Mouse (Mus musculus) ES-E14 (cell line): ENCODE measurements around the gene Pyroxd1. TPM values are rescaled to one million over a fixed set of nuclear protein-coding genes. Genes with fewer than 3 reads are reported as not detected.

ENCODE experiments used
- DNase-seq: peaks from one replicate; pipeline ENCODE4 v3.0.0-alpha.2; 2013; ENCODE audit warnings: low read depth, low spot score
- H3K27ac ChIP-seq: 2 replicates; pipeline ENCODE4 v1.5.1; 2012; ENCODE audit warnings: low read depth, mild to moderate bottlenecking, low read length, moderate library complexity, mixed read lengths; ENCODE audit not compliant: poor library complexity, insufficient read depth, severe bottlenecking
- H3K36me3 ChIP-seq: 2 replicates; pipeline ENCODE4 v1.6.1; 2012; ENCODE audit warnings: mild to moderate bottlenecking, low read length, moderate library complexity, mixed read lengths; ENCODE audit not compliant: control insufficient read depth, poor library complexity, insufficient read depth, severe bottlenecking
- H3K4me1 ChIP-seq, 2 experiments: fragments of 150-350 bp in 1 of 2; sonication (generic) in 1 of 2; 2 replicates each; pipeline ENCODE4 v1.6.1; 2012; ENCODE audit warnings: low read length in 2 of 2, mild to moderate bottlenecking in 1 of 2, mixed read lengths in 1 of 2; ENCODE audit not compliant: control insufficient read depth in 2 of 2, insufficient read depth in 2 of 2, poor library complexity in 1 of 2
- H3K4me3 ChIP-seq, 2 experiments: fragments of 150-350 bp in 1 of 2; sonication (generic) in 1 of 2; 2 replicates each; pipeline ENCODE4 v1.5.1; 2012; ENCODE audit warnings: low read length in 2 of 2, low read depth in 1 of 2, mild to moderate bottlenecking in 1 of 2, mixed read lengths in 1 of 2; ENCODE audit not compliant: insufficient read depth in 1 of 2, poor library complexity in 1 of 2, severe bottlenecking in 1 of 2
- H3K9ac ChIP-seq: 2 replicates; pipeline ENCODE4 v1.6.1; 2012; ENCODE audit warnings: low read depth, mild to moderate bottlenecking, low read length, mixed read lengths; ENCODE audit not compliant: poor library complexity, insufficient read depth, severe bottlenecking
- H3K9me3 ChIP-seq: fragments of 150-350 bp; sonication (generic); 2 replicates; pipeline ENCODE4 v1.6.1; 2012; ENCODE audit warnings: low read depth, mild to moderate bottlenecking, low read length; ENCODE audit not compliant: control insufficient read depth, insufficient read depth
- CHD2 ChIP-seq: IDR thresholded peaks from 2 replicates; pipeline ENCODE4 v1.6.1; 2014; ENCODE audit warnings: mild to moderate bottlenecking, low read depth, low read length, inconsistent platforms
- HCFC1 ChIP-seq: IDR thresholded peaks from 2 replicates; pipeline ENCODE4 v1.6.1; 2012; ENCODE audit warnings: low read length, inconsistent platforms, borderline replicate concordance; ENCODE audit not compliant: insufficient read depth
- MAFK ChIP-seq: IDR thresholded peaks from 2 replicates; pipeline ENCODE4 v1.6.1; 2014; ENCODE audit warnings: mild to moderate bottlenecking, low read depth, low read length, inconsistent platforms; ENCODE audit not compliant: insufficient read depth
- ZC3H11A ChIP-seq: IDR thresholded peaks from 2 replicates; pipeline ENCODE4 v1.6.1; 2012; ENCODE audit warnings: low read depth, mild to moderate bottlenecking, inconsistent platforms, low read length, borderline replicate concordance
- ZNF384 ChIP-seq: IDR thresholded peaks from 2 replicates; pipeline ENCODE4 v1.6.1; 2012; ENCODE audit warnings: low read depth, low read length, inconsistent platforms
- in situ Hi-C, 2 experiments: fragments of 600-800 bp; cut with MboI; formaldehyde crosslinking; loops; one replicate each; pipeline ENCODE4 v1.15.1; 2025; ENCODE audit warnings: low sequenced_read_pairs in 2 of 2, inconsistent platforms in 1 of 2; ENCODE audit not compliant: unreplicated experiment in 2 of 2
- total RNA-seq: library from RNA; depleted of rRNA; stranded (reverse); fragments of 300-350 nt; gene quantifications from 2 replicates; pipeline ENCODE4 v1.2.3, GENCODE M21; 2012

Gene Pyroxd1
- total RNA-seq, 1 experiment: 10.8 TPM

DNA sequence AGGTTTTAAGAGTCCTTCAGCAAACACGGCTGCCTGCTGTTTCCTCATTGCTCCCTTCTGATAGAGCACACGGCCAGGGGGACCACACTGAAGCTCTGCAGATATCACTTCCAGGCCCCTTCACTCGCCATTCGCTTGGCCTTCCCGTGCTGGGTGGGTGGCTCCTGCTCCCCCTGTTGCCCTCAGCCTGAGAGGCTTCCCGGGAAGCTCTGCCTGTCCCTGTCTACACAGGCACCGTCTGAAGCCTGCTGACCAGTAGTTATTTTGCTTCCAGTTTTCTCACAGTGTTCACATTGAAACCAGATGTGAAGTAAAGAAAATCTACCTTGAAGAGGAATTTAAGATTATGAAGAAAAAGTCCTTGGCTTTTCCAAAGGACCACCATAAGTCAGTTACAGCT is 11.7 kb downstream of the Pyroxd1 start:
- in situ Hi-C loops: loop anchor here in 1 of 2 experiments (25.0 kb wide), 1 partner anchor 380 kb away; no protein-coding TSS in a partner anchor
- peaks cover 13% of the 10 kb centered on the region for H3K36me3 ChIP-seq

DNA sequence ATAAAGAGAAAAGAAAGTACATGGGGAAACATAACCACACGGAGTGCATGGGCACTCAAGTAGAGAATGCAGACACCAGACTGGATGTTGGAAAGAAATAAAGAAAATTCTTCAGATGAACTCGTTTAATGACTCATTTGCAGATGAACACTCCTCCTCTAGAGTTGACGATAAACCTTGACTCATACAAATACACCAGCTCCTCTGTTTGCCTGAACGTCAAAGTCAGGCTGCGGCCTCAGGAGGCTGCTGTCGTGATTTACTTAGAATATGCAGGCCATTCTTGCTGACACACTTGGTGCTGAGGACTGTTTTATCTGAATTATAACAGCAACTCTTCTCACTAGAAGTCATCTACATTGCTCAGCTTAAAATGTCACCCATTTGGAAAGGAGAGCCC is 16.6 kb downstream of the Pyroxd1 start:
- Histone ChIP-seq H3K9me3 (no peaks in the 10 kb centered on the region), H3K27ac (no peak overlapping the region), H3K36me3 (peaks cover 29% of the 10 kb centered on the region), H3K4me1 (no peaks in the 10 kb centered on the region), H3K9ac (no peak overlapping the region), H3K4me3 (no peak overlapping the region)
- no peak for DNase-seq
- TF ChIP-seq CHD2 (no peak), ZNF384 (no peak), ZC3H11A (no peak), HCFC1 (no peak), MAFK (no peak)
- in situ Hi-C loops: loop anchor here in 1 of 2 experiments (25.0 kb wide), 1 partner anchor 375 kb away; no protein-coding TSS in a partner anchor

More for the DNA sequence above, 11.7 kb downstream of the Pyroxd1 start:
- Histone ChIP-seq H3K4me1 (no peaks in the 10 kb centered on the region), H3K4me3 (no peak overlapping the region), H3K27ac (no peak overlapping the region), H3K9ac (no peak overlapping the region), H3K9me3 (no peaks in the 10 kb centered on the region)
- no peak for DNase-seq
- TF ChIP-seq HCFC1 (no peak), CHD2 (no peak), ZC3H11A (no peak), ZNF384 (no peak), MAFK (no peak)

DNA sequence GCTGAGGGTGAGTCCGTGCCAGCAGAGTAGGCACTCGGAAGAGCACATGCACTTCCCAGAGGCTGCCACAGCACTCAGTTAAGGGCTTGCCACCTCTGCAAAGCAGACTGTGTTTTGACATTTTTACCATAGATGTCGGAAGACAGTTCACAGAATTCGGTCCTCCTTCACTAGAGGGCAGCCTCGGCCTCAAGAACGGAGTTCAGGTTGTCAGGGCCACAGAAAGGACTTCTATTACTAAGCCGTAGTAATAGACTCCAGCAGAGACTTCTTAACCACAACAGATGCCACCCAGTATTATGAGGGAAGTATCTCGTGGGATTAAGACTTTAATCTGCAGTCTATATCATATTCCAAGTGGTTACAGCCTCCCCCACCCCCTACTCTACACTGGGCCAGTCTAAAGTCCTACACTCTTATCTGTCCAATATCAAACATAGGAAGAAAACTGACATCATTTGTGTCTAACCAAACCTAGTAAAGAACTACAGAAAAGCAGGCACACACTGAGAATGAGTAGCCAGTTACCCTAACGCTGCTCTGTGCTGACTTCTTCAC is 17.6 kb downstream of the Pyroxd1 start:
- H3K4me3 ChIP-seq: no peak overlapping the region
- no peak for TF ChIP-seq ZC3H11A
- no peak for TF ChIP-seq HCFC1
- TF ChIP-seq ZNF384: no peak
- TF ChIP-seq CHD2: no peak
- TF ChIP-seq MAFK: no peak
- no peak overlapping the region for H3K27ac ChIP-seq
- no peaks in the 10 kb centered on the region for H3K4me1 ChIP-seq
- in situ Hi-C loops: loop anchor here in 1 of 2 experiments (25.0 kb wide), 1 partner anchor 374 kb away; no protein-coding TSS in a partner anchor
- DNase-seq: no peak
- H3K9me3 ChIP-seq: no peaks in the 10 kb centered on the region
- no peak overlapping the region for H3K9ac ChIP-seq
- peaks cover 32% of the 10 kb centered on the region for H3K36me3 ChIP-seq

DNA sequence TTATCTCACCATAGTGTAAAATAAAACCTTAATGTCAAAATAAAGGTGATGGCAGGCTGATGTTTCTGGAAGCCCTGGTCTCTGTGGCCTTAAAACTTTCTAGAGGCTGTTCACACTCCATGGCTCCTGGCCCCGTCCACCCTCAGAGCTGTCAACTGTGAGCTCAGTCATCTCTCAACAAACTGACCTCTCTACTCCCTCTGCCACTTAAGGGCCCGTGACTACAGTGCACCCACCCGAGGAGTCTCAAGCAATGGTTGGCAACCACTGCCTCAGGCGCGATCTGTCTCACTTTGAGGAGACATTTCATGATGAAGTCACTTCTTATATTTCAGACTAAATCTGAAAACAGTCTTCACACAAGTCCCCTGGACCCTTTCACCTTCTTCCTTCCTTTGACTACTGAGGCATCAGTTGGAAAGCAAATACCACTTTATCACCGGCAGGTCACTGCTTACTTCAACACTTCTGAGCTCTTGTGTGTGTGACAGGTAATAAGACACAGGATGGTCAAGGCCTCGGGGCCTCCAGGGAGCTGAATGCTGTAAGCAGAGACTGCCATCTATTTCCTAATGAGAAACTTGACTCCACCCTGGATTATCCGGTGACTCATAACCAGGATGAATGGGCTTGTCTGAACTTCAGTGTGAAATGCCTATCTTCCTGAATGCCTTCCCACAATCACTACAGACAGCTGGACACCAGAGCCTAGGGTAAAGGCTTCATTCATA is 20.5 kb downstream of the Pyroxd1 start:
- H3K4me1 ChIP-seq: no peaks in the 10 kb centered on the region
- no peak overlapping the region for H3K4me3 ChIP-seq
- in situ Hi-C loops: loop anchor here in 1 of 2 experiments (25.0 kb wide), 1 partner anchor 371 kb away; no protein-coding TSS in a partner anchor
- no peak overlapping the region for H3K27ac ChIP-seq
- no peaks in the 10 kb centered on the region for H3K9me3 ChIP-seq
- H3K36me3 ChIP-seq: peaks cover 25% of the 10 kb centered on the region
- no peak overlapping the region for H3K9ac ChIP-seq
- no peak for DNase-seq
- TF ChIP-seq CHD2: no peak
- no peak for TF ChIP-seq ZC3H11A
- no peak for TF ChIP-seq ZNF384
- no peak for TF ChIP-seq MAFK
